Mouse (Mus musculus): Measurements from ENCODE around the gene AC129217.1.

AC129217.1 gene

GRCm38 (mm10) chr19:8871267-8872186 lies 42.0 kb downstream of the AC129217.1 start, which contains the start of gene Ubxn1:
Ubxn1 (plus strand) TSS chr19:8871496.
- peak; percentile 96 for DNase-seq

DNA sequence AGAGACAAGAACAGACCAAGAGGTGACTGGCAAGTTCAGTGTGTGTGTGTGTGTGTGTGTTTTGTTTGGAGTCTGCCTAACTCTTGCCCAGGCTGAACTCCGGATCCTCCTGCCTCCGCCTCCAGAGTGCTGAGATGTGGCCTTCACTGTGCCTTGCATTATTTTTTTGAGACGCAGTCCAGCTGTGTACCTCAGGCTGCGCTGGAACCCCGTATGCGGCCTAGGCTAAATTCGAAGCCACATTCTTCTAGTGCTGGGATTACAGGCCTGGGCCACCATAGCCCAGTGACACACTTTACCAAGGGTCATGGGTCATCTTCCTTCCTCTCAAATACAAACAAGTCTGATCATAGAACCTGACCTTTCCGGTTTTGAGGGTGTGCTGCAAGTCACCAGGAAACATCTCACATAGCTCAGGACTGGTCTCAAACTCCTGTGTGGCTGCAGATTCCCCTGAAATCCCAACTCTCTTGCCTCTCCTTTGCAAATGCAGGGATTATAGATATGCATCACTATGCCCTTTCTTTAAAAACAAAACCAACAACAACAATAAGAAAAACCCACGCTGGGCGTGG lies 42.8 kb downstream of the AC129217.1 start:
- DNase-seq, result no peak

DNA sequence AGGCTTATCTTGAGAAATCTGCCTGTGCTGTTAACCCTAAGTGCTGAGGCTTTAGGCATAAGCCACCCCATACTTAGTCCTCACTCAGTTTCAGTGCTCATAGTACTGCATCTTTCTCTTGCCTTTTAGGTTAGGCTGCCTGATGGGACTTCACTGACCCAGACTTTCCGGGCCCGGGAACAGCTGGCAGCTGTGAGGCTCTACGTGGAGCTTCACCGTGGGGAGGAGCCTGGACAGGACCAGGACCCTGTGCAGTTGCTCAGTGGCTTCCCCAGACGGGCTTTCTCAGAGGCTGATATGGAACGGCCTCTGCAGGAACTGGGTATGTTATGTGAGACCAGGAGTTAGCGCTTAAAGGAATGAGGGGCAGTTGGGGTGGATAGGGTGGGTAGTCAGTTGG lies 45.5 kb downstream of the AC129217.1 start:
- DNase-seq, result no peak

DNA sequence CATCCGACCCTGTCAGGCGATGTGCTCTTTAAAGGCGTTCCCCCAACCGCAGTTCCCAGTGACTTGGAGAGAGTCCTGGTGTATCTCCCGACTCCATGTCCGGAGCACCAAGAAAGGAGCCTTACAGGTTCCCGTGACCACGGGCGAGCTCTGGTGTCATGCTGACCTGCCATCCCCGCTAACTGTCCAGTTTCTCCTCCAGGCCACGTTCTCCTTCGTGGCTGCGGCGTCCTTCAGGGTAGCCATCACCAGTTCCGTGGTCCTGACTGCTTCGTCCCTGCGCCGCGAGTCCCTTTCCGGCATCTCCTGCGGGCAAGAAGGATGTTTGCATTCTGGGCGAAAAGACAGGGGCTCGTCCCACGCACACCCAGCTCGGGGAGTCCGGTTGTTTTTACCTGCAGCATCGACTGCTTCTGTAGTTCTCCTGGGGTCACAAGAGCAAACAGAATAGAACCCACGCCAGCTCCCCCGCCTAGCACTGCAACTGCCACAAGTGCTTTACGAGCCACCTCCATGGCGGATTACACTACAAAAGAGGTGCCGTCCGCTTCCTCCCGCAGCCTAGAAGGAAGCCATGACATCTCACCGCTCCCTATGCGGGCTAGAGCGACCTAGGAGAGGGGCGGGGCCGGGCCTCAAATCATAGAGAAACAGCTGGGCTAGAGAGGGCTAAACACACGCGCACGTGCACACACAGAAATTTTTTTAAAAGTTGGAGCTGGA lies 50.9 kb downstream of the AC129217.1 start, which contains the start of gene Uqcc3:
Uqcc3 (minus strand) TSS at position 613 of the 723 bp plus-strand sequence.
- peak; percentile 95 for DNase-seq

- DNase-seq, result no peak
These were observed 51.4 kb downstream of the AC129217.1 start for GRCm38 (mm10) chr19:8881034-8881392.

DNA sequence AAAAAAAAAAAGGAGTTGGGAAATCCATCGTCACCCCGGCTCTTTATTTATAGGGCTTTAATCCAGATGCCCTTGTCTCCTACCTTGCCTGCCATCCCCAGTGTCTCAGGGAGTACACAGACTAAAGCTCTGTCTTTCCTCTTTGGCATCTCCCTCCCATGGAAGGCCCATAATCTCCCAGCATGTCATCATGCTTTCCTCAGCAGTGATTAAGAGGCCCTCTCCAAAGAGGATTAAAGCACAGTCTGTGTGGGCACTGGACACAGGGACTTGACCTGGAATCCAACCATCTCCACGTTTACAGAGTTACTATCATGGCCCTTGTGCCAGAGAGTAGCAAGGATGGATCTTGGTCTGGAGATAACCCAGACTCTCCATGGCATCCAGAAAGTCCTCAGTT lies 54.0 kb downstream of the AC129217.1 start, which contains the start of the genes Lbhd1 and Gm49403:
Lbhd1 (plus strand) TSS at position 117 of the 400 bp plus-strand sequence.
Gm49403 (plus strand) TSS at position 315 of the 400 bp plus-strand sequence.
- no peak for DNase-seq

DNA sequence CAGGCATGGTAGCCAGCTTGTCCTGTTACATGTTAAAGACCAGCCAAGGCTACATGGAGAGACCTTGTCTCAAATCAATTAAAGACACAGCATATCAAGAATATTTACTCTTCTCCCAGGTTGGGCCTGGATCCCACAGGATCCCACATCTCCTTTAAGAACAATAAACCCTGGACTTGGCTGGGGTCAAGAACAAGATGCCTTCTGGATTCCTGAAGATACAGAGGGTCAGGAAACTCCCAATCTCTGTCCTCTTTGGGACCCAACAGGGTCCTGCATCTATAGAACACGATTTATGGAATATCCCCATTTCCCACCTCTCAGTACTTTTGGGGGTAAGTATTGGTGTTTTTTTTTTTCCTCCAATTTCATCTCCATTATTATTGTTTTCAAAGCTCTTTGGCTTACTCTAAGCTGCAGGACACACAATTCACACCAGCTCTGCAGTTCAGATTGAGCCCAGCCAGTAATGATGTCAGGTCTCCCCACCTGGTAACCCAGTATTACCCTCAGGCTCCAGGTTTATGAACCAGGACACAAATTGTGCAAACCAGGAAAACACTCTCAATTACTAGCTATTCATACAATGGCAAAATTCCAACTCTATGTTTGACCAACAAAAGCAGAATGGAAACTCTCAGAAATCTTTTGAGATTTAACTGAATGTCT lies 57.5 kb downstream of the AC129217.1 start:
- DNase-seq, result no peak

DNA sequence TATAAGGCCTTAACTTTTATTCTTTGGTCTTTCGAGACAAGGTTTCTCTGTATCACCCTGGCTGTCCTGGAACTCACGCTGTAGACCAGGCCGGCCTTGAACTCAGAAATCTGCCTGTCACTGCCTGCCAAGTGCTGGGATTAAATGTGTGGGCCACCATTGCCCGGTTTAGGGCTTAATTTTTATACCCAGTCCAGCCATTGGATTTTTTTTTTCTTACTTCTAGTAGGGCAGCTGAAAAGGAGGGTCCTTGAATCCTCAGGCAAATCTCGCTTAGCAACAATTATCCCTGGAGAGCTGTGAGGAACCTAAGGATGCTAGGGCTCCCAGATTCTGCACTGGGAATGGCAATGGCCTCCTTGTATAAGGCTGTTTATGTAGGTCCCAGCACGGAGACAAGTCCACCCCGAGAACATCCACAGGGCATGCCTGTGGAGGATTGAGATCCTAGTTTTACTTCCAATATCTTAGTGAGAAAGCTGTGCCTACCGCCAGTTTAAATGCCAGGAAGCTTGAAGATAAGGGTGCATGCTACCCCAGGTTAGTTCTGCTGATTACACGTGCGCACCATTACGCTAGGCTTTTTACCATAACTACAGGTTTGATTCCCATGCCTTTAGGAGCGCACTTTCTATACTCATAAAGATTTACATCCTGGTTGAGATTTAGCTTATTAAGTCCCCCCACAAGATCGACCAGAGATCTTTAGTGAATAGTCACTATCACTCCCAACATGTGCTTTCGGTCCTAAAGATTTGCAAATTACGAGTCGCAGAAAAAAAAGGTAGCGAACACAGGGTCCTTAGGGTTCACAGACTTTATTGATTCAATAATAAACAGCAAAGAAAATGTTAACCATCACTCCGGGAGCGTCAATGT lies 58.3 kb downstream of the AC129217.1 start:
- DNase-seq, result no peak

DNA sequence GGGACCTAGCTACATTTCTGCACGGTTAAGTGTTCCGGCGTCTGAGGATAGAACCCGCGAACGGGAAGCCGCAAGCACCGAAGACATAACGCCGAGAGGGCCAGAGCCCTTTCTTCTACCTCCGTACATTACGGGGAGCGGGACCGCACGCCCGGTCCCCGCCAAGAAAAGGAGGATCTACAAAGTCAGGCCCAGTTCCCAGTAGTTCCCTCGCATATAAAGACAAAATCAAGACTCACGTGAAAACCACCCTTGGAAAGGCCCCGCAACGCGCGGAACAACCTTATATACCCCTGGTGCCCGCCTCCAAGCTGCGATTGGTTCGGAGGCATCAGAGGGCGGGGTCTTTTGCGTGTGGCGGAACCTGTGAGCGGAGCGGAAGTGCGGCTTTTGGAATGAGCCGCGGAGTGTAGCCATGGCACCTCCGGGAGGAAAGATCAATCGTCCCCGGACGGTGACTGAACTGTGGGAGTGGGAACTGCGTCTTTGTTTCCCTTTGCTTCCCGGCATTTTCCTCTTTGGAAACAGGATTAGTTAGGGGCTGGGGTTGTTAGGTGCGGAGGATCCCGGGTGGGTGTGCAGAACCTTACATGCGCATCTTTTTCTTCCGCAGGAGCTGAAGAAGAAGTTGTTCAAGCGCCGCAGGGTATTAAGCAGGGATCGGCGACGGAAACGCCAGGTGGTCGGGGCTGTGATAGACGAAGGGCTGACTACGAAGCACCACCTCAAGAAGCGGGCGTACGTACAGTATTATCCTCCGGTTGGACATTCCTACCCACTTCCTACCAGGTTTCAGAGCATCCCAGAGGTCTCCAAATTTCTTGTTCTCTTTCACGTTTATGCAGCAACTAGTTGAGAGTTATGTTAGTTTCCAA lies 59.2 kb downstream of the AC129217.1 start, which contains the start of the genes 1810009A15Rik and Gm49416:
1810009A15Rik (plus strand) TSS at position 343 of the 875 bp plus-strand sequence.
Gm49416 (plus strand) TSS at position 416 of the 875 bp plus-strand sequence.
- peak; percentile 99 for DNase-seq

Data from embryo, embryonic 11 days (tissue).